Mouse (Mus musculus) small intestine, adult 2 months (tissue): ENCODE measurements around the gene Kdr.

Experiments used
- CTCF ChIP-seq: fragments of 200-500 bp; IDR thresholded peaks from 2 replicates; pipeline ENCODE4 v1.5.1; 2012; ENCODE audit warnings: low read depth, mild to moderate bottlenecking, control low read depth, inconsistent platforms, low read length, moderate library complexity, mixed read lengths; ENCODE audit not compliant: insufficient replicate concordance, insufficient read length; ENCODE audit errors: extremely low read depth
- POLR2A ChIP-seq: fragments of 200-500 bp; IDR thresholded peaks from 2 replicates; pipeline ENCODE4 v1.6.1; 2012; ENCODE audit warnings: low read depth, mild to moderate bottlenecking, control low read depth, inconsistent platforms, low read length, moderate library complexity

DNA sequence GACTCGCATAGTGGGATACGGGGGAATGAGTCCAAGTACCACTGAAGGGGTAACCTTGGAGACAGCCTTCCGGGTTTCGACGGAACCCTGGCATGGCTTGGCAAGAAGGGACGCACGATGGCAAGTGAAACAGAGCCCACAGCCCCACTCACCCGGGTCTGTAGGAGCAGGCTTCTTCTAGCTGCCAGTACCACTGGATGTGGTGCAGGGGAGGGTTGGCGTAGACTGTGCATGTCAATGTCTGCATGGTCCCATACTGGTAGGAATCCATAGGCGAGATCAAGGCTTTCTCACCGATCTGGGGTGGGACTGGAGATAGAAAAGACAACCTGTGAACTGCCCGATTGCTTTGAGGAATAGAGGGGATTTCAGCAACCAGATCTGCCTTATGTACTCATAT lies 15.7 kb downstream of the Kdr start:
- TF ChIP-seq CTCF (no peak), POLR2A (no peak)
